Mouse (Mus musculus) cortical plate, adult 2 months (tissue): ENCODE data around the gene Pik3cd.

ENCODE experiments used
- CTCF ChIP-seq: fragments of 200-500 bp; IDR thresholded peaks from 2 replicates; pipeline ENCODE4 v1.5.1; 2011; ENCODE audit warnings: mild to moderate bottlenecking, control low read depth, low read length; ENCODE audit not compliant: insufficient read depth; ENCODE audit errors: extremely low read depth
- POLR2A ChIP-seq: fragments of 200-500 bp; IDR thresholded peaks from 2 replicates; pipeline ENCODE4 v1.6.1; 2011; ENCODE audit warnings: mild to moderate bottlenecking, low read length, control low read depth; ENCODE audit not compliant: insufficient read depth; ENCODE audit errors: extremely low read depth

GRCm38 (mm10) chr4:149672747-149673146 is 29.6 kb downstream of the Pik3cd start:
- TF ChIP-seq CTCF (no peak), POLR2A (no peak)
